Mouse (Mus musculus): ENCODE results near the gene Cs. TPM values are rescaled to one million over a fixed set of nuclear protein-coding genes. Genes with fewer than 3 reads are reported as not detected.
A peak's percentile ranks its signal among the peaks of the same experiment; 100 is the strongest.

Cs gene
- total and polyA plus RNA-seq, 3 experiments, result 133 to 256 (median 161) TPM

GRCm38 (mm10) chr10:128372989-128373748 is 35.6 kb downstream of the Cs start (continued):
- TF ChIP-seq HCFC1 (IDR thresholded peaks at IDR 0.05; ENCODE audit: low read depth, low read length) (peak; percentile 37; the same call in 1 of the 2 replicates), BHLHE40 (IDR thresholded peaks at IDR 0.05; ENCODE audit: borderline replicate concordance, low read depth, low read length) (peak; percentile 77), CHD1 (IDR thresholded peaks at IDR 0.05; ENCODE audit: low read depth, low read length) (no peak), EP300 (IDR thresholded peaks at IDR 0.05; ENCODE audit: low read depth in 1 of 2, low read length in 2 of 2) (no peak), TAL1 (IDR thresholded peaks at IDR 0.05; ENCODE audit: low read length) (no peak), POLR2AphosphoS2 (IDR thresholded peaks at IDR 0.05; ENCODE audit: low read length) (no peak)

- Histone ChIP-seq H3K9ac (ENCODE audit: control insufficient read depth, low read depth, low read length, poor library complexity, severe bottlenecking) (no peak overlapping the region), H3K4me3 (ENCODE audit: control insufficient read depth in 1 of 2, insufficient read depth in 1 of 2, low read depth in 2 of 2, low read length in 2 of 2) (no peak overlapping the region), H3K79me2 (ENCODE audit: control insufficient read depth, insufficient read depth, low read length, poor library complexity) (peaks cover 22% of the 10 kb centered on the region), H3K4me1 (ENCODE audit: control insufficient read depth in 1 of 2, insufficient read depth in 2 of 2, low read length in 2 of 2) (peaks cover 3 to 18% of the 10 kb centered on the region in 2 experiments), H3K9me3 (replicated peaks; ENCODE audit: insufficient read depth, low read length) (no peaks in the 10 kb centered on the region), H3K27me3 (ENCODE audit: control insufficient read depth in 1 of 2, insufficient read depth in 2 of 2, low read length in 2 of 2) (no peaks in the 10 kb centered on the region), H3K27ac (ENCODE audit: control insufficient read depth, low read depth, low read length) (no peak overlapping the region; the same call in 1 of the 2 replicates), H3K36me3 (ENCODE audit: control insufficient read depth in 1 of 2, insufficient read depth in 2 of 2, low read length in 2 of 2) (peaks cover 0 to 9% of the 10 kb centered on the region in 2 experiments; a peak in 2 of 4 replicates)
- DNase-seq (ENCODE audit: low read depth, low spot score), result peak; percentile 82
- TF ChIP-seq JUND (IDR thresholded peaks at IDR 0.05; ENCODE audit: low read depth, low read length), result no peak
- no peak for TF ChIP-seq ELF1 (IDR thresholded peaks at IDR 0.05; ENCODE audit: low read depth, low read length)
- TF ChIP-seq MYC (IDR thresholded peaks at IDR 0.05; ENCODE audit: low read depth, low read length), result no peak
- TF ChIP-seq ZKSCAN1 (IDR thresholded peaks at IDR 0.05; ENCODE audit: low read depth, low read length), result no peak
- peak; percentile 24; the same call in 1 of the 2 replicates for TF ChIP-seq ZC3H11A (IDR thresholded peaks at IDR 0.05; ENCODE audit: low read depth, low read length)
- TF ChIP-seq USF2 (IDR thresholded peaks at IDR 0.05; ENCODE audit: borderline replicate concordance in 1 of 2, insufficient read depth in 1 of 2, low read depth in 1 of 2, low read length in 2 of 2), result no peak
- TF ChIP-seq E2F4 (IDR thresholded peaks at IDR 0.05; ENCODE audit: borderline replicate concordance, low read depth, low read length), result no peak
- no peak for TF ChIP-seq MAFK (IDR thresholded peaks at IDR 0.05; ENCODE audit: borderline replicate concordance, low read depth, low read length)
- TF ChIP-seq TBP (IDR thresholded peaks at IDR 0.05; ENCODE audit: low read depth, low read length), result no peak
- TF ChIP-seq GABPA (IDR thresholded peaks at IDR 0.05; ENCODE audit: low read depth, low read length), result no peak
- TF ChIP-seq MYB (IDR thresholded peaks at IDR 0.05; ENCODE audit: low read depth, low read length), result no peak
- no peak for TF ChIP-seq HCFC1 (IDR thresholded peaks at IDR 0.05; ENCODE audit: low read depth, low read length)
- TF ChIP-seq POLR2AphosphoS2 (IDR thresholded peaks at IDR 0.05; ENCODE audit: low read length), result no peak
- TF ChIP-seq ZMIZ1 (IDR thresholded peaks at IDR 0.05; ENCODE audit: low read depth, low read length), result no peak
- no peak for TF ChIP-seq CHD1 (IDR thresholded peaks at IDR 0.05; ENCODE audit: low read depth, low read length)
- no peak for TF ChIP-seq ETS1 (IDR thresholded peaks at IDR 0.05; ENCODE audit: low read depth, low read length)
- 0 out of 2 replicates have a peak, but pooled peaks have one; percentile 43 for TF ChIP-seq MAZ (IDR thresholded peaks at IDR 0.05; ENCODE audit: low read depth, low read length)
- TF ChIP-seq POLR2A (IDR thresholded peaks at IDR 0.05; ENCODE audit: control insufficient read depth in 1 of 2, insufficient read depth in 1 of 2, low read depth in 1 of 2, low read length in 2 of 2, poor library complexity in 1 of 2), result no peak
- peak; percentile 80 for TF ChIP-seq ZNF384 (IDR thresholded peaks at IDR 0.05; ENCODE audit: low read depth, low read length)
- TF ChIP-seq MXI1 (IDR thresholded peaks at IDR 0.05; ENCODE audit: low read depth, low read length), result no peak
- TF ChIP-seq SMC3 (IDR thresholded peaks at IDR 0.05; ENCODE audit: low read depth, low read length), result peak; percentile 47; the same call in 1 of the 2 replicates
- TF ChIP-seq UBTF (IDR thresholded peaks at IDR 0.05; ENCODE audit: borderline replicate concordance, insufficient read depth, low read depth, low read length), result no peak
- TF ChIP-seq MEF2A (IDR thresholded peaks at IDR 0.05; ENCODE audit: extremely low read depth, insufficient replicate concordance, low read depth, low read length, poor library complexity, severe bottlenecking), result no peak
- no peak for TF ChIP-seq TAL1 (IDR thresholded peaks at IDR 0.05; ENCODE audit: low read length)
- no peak for TF ChIP-seq EP300 (IDR thresholded peaks at IDR 0.05; ENCODE audit: low read depth in 1 of 2, low read length in 2 of 2)
- TF ChIP-seq TCF12 (IDR thresholded peaks at IDR 0.05; ENCODE audit: low read depth, low read length), result no peak
- no peak for TF ChIP-seq KAT2A (conservative IDR thresholded peaks at IDR 0.05; ENCODE audit: low read depth, low read length)
- TF ChIP-seq USF1 (IDR thresholded peaks at IDR 0.05; ENCODE audit: low read depth, low read length), result no peak
- no peak for TF ChIP-seq POLR2AphosphoS5 (IDR thresholded peaks at IDR 0.05; ENCODE audit: borderline replicate concordance, low read depth, low read length)
- no peak for TF ChIP-seq GATA1 (IDR thresholded peaks at IDR 0.05; ENCODE audit: low read depth, low read length)
- no peak for TF ChIP-seq BHLHE40 (IDR thresholded peaks at IDR 0.05; ENCODE audit: borderline replicate concordance, low read depth, low read length)
- TF ChIP-seq SIN3A (IDR thresholded peaks at IDR 0.05; ENCODE audit: low read length), result no peak
Observed at GRCm38 (mm10) chr10:128374393-128374792, 36.9 kb downstream of the Cs start.
